Mouse (Mus musculus) fibroblast of lung, adult 2 months (primary cell): ENCODE measurements around the gene Tmem178b.

ENCODE experiments used
- DNase-seq: peaks from one replicate; pipeline ENCODE4 v3.0.0-alpha.2; 2011; ENCODE audit warnings: low read depth

Gene Tmem178b

GRCm38 (mm10) chr6:40078353-40078752, 205.3 kb downstream of the Tmem178b start:
- no peak for DNase-seq

DNA sequence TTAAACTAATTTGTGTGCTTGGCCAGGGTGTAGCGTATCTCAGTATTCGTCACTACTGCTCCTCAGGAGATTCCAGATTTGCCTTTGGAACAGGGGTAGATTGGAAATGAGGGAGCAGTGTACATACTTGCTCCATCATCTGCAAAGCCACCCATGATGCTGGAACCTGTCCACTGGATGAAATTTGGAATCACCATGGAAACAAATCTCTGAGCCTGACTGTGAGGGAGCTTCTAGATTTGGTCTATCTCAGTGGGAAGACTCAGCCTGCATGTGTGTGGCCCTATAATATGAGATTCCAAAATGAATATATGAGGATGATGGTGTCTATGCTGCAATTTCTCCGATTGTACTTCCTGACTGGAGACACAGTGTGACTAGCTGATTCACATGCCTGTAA, 210.7 kb downstream of the Tmem178b start:
- no peak for DNase-seq

- no peak for DNase-seq
These were observed 218.2 kb downstream of the Tmem178b start for GRCm38 (mm10) chr6:40091250-40091651.

DNA sequence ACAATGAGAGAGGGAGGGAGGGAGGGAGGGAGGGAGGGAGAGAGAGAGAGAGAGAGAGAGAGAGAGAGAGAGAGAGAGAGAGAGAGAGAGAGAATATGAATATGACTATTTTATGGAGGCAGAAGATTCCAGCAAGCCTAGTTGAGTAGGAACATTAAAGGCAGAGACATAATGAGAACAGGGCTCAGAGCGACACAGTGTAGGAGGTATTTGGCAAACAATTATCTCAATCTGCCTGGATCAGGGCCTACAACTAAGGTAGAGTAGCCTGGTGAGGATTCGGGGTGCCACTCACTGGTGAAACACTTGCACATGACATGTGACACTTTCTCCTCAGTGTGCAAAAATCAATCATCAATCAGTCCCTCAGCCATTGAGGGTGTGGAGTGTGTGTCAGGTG, 225.4 kb downstream of the Tmem178b start:
- no peak for DNase-seq

- no peak for DNase-seq
These were observed 228.7 kb downstream of the Tmem178b start for GRCm38 (mm10) chr6:40101785-40102184.

DNA sequence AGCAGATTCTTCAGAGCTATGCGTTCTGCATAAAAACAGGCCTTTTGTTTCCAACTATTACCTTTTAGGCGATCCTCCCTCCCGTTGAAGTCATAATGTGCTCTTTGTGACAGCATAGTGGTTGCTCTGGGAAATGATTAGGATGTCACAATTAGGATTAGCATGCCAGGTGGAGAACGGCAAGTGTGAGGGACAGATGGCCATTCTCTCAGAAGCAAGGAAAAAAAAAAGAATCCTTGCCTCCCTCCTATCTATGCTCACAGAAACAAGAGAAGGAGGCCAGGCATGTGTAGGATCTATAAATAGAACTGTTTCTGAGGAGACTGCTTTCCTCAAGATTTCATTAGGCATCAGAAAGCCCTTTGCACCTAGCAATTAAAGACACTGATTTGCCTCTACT, 229.8 kb downstream of the Tmem178b start:
- DNase-seq = no peak

DNA sequence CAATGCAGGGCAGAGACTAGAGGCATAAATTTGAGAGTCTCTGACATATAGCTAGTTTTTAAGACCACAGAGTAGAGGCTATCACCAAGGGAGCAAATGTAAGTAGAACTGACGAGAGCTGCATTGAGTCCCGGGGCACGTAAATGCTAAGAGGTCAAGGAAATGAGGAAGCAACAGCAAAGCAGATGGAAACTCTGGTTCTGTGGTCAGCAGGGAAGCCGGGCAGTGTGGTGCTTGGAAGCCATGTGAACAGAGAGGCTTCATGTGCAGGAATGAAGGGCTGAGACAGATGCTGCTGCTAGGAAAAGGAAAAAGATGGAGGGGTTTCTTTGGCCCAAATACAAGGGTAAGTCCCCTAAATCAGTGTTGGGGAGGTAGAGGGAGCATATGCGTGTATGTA, 237.0 kb downstream of the Tmem178b start:
- no peak for DNase-seq

DNA sequence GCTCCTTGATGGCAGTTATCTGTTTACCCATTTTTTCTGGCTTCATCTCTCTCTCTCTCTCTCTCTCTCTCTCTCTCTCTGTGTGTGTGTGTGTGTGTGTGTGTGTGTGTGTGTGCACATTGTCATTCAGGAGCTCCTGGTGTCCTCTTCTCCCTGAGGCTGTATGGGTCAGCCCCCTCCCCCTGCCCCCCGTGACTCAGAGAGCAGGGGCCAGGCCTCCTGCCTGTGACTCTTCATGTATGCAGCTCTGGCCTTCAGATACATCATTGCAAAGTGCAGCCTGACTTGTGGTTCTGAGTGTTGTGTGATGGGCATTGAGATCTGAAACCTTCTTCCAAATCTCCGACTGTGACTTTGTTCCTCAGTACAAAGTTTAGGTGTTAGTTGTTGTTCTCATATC, 237.7 kb downstream of the Tmem178b start:
- no peak for DNase-seq

GRCm38 (mm10) chr6:40112488-40112887, 239.4 kb downstream of the Tmem178b start:
- no peak for DNase-seq

GRCm38 (mm10) chr6:40116225-40116624, 243.2 kb downstream of the Tmem178b start:
- no peak for DNase-seq

DNA sequence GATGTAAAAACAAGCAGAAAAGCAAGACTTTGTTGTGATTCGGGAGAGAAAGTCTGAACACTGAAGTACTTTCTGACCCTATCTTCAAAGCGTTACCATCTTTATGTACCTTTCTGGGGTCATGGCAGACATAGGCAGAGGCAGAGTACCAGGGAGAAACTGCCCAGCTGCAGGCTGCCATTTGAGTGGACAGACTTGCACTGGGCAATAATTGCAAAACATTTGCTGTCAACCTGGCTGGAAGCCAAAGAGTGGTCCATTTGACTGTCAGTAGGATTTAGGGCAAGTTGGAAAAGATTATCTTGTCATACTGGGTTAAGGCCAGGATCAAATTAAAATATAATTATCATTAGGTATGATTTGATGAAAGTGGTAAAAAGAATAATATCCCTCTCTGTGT, 247.1 kb downstream of the Tmem178b start:
- no peak for DNase-seq

DNA sequence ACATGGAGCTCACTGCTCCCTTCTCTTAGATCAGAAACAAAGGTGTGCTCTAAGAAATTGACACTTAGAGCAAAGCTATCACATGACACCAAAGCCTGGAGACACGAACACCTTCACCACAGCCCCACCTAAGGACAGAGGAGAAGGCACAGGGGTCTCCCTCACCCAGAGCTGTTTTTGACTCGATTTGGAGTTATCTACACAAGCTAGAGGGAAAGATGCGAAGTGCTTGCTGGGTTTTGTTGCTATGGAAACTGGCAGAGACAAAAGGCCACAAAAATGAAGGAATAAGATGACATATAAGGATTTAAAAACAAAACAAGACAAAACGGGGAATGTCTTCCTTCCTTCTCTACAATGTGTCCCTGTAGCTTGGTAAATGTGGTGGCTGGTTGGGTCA, 248.4 kb downstream of the Tmem178b start:
- no peak for DNase-seq

DNA sequence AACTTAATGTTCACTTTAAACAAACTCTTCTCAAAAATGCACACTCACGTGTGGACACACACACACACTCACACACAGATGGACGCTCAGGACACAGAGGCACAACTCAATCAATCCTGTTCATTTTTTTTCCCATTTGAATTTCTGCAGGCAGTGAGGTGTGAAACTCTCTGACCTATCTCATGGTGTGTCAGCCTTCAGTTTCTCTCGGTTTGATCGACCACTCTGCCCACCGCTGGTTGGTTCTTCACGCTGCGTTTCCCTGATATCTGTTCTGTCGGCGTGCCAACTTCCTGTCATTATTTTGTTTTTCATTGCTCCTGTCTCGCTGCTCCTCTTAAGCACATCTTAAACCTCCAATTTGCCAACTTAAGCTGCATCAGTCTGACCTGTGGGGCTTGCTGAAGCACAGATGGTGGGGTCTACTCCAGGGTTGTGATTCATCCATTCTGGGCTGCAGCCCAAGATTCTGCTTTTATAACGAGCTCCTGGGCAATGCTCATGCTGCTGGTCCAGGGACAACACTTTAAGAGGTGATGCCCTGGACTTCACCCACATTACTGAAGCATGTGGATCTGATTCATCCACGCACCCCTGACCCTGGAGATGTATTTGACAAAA, 250.1 kb downstream of the Tmem178b start:
- peak; percentile 79 for DNase-seq

GRCm38 (mm10) chr6:40123960-40124359, 250.9 kb downstream of the Tmem178b start:
- DNase-seq = no peak

DNA sequence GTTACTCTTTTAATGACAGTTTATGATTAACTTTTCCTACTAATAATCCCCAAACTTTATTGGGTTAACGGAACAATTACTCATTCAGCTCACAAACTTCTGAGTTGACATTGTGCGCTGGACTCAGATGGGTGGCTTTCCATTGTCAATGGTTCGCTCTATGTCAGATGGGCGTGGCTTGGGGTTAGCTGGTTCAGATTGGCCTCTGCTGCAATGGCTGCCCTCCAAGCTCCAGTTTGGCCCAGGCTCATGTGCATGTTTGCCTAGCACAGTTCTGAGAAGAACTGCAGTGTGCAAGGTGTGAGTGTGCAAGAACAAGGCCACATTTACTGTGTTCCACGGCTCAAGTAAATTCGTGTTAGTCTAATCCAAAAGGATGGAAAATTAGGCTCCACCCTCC, 255.6 kb downstream of the Tmem178b start:
- DNase-seq = no peak

- DNase-seq = no peak
These were observed 258.9 kb downstream of the Tmem178b start for GRCm38 (mm10) chr6:40131936-40132335.

DNA sequence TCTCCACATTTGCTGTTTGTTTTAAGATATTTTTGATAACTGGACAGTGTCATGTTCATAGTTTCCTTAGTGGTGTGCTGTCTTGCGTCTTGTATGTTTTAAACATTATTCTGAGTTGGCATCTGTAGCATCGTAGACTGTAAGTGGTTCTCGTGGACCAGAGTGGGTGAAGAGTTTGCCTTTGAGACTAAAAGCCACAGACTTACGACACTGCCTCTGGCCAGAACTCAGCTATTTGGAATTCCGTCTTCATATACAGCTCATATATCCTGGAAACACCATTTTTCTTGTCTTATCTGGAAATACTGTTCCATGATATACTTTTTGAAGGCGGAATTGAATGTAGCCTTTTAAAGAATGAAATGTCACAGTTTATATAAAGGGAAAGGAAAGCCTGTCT, 260.4 kb downstream of the Tmem178b start:
- DNase-seq = no peak

- no peak for DNase-seq
These were observed 262.6 kb downstream of the Tmem178b start for GRCm38 (mm10) chr6:40135716-40136115.

DNA sequence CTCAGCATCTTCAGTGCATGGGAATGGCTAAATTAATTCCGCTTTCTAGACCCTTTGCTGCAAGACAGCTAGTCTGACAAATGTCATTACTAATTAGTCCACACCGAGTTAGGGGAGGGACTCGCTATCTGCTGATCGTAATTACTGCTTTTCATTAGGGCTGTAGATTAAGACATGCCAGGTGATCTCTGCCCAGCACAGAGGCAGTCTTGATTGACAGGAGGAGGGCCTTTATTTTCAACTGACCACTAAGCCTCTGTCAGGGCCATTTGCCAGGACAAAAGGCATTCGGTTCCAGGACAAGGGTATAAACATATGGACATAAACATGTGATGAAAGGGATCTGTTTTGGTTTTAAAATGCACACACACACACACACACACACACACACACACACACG, 264.3 kb downstream of the Tmem178b start:
- DNase-seq = no peak

DNA sequence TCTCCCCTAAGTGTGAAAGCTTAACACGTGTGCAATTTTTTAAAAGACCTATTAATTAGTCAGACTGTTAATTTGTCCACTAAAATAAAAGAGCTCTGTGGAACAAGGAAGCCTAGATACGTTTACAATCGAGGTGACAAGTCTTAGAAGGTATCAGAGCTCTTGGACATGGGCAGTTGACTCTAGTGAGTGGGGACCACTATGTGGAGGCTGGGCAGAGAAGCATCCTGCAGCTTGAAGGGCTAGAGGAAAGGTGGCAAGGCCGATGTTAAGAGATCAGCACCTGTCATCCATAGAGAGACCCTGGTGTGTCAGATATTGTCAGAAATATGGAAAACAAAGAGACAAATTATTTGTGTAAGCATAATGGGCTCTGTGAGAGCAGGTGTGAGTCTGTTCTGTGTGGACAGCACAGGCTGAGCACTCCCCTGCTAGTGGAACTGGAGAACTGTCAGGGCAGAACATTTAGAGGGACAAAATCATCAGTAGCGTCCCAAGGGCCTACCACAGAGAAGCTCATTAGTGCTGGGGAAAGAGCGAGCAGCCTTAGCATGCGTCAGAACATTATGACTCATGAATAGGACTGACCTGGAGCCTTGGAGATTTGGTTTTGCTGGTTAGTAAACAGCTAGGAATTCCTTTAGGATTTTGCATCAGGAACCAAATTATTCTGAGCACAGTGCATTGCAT, 264.9 kb downstream of the Tmem178b start:
- DNase-seq = no peak

GRCm38 (mm10) chr6:40142582-40142981, 269.5 kb downstream of the Tmem178b start:
- DNase-seq = no peak

DNA sequence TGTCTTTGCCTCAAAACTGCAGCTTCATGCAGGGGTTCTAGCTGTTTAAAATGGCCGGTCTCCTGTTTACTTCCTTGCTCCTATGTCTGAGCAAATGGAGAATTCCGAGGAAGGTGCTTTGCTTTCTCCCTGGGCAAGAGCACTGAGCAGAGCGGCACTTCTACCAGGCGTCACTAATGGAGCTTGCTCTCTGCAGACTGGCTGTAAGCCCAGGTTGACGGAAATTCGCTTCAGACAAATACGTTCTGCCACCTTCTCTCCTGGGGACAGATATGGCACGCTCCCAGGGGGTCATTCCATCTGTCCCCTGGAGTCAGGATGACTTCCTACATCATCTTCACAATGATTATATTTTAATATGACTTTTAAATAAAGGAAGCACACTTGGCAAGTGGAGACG, 271.3 kb downstream of the Tmem178b start:
- DNase-seq = no peak

DNA sequence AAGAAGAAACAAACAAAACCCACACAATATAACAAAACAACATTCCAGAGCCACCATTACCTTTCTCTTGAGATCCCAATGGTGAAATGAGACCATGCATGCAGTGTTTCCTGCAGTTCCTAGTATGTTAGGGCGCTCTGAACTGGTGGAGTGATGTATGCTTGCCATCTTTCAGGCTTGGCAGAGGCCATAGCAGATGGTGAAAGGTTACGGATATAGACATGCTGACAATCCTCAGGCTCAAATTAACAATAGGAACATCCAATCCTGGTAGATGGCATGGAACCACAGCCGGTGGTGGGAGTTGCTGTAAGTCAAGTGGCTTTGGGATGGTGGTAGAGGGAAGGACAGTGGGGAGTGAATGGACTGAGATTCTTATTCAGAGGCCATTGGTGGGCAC, 272.5 kb downstream of the Tmem178b start:
- DNase-seq = no peak

GRCm38 (mm10) chr6:40152241-40152640, 279.2 kb downstream of the Tmem178b start:
- no peak for DNase-seq
